Mouse (Mus musculus) retina, postnatal 1 day (tissue): Measurements from ENCODE around the gene Defb5.
"Not testable (repeated sequence)": the region's sequence is repeated elsewhere in the genome, so short reads cannot be mapped to it uniquely, and the experiment has no call there.

Experiments used
- DNase-seq: peaks from one replicate; pipeline ENCODE4 v3.0.0-alpha.2; 2012

Gene Defb5

GRCm38 (mm10) chr8:19247280-19247679 is at the start of gene Defb5:
Gene Defb5 (plus strand): TSS chr8:19247580.
- DNase-seq = no peak

GRCm38 (mm10) chr8:19225161-19225560 is 22.2 kb upstream of the Defb5 start, which contains the start of gene Defb6:
Gene Defb6 (plus strand): TSS chr8:19225478.
- DNase-seq = no peak

GRCm38 (mm10) chr8:19238101-19238500 is 9.3 kb upstream of the Defb5 start:
- no peak for DNase-seq

GRCm38 (mm10) chr8:19239616-19240015 is 7.8 kb upstream of the Defb5 start, which contains the start of gene Defb46:
Gene Defb46 (plus strand): TSS chr8:19239916.
- DNase-seq = no peak

- DNase-seq = no peak
Measured at GRCm38 (mm10) chr8:19258136-19258535, 10.8 kb downstream of the Defb5 start.

DNA sequence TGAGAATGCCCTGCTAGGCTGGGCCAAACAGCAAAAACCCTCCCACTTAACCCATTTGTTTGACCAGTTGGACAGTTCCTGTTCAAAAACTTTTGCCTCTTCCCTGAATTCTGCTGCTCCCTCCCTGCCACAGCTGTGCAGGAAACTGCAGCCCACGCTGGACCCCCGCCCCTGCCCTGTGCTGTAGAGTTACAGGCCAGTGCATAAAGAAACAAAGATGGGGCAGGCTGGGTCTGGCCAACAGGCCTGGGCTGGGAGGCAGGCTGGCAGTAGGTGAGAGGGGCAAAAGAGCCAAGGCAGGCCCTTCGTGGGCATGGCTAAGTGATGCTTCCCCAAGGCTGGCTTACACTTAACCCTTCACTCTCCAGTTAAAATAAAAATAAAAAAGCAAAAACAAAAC is 12.3 kb downstream of the Defb5 start:
- no peak for DNase-seq

DNA sequence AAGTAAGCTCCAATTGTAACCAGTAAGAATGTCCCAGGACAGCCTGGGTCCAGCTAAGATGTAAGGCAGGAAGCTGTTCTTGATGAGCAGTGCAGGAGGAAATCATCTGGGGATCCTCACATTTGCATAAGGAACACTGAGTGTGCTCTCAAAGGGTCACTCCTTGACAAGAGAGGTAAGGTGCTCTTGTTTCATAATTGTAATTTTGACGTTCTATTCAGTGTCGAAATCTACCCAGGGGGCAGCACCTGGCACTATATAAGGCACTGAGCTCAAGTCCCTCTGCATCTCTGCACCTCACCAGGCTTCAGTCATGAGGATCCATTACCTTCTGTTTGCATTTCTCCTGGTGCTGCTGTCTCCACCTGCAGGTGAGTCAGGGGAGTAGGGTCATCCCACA is 45.7 kb downstream of the Defb5 start, which contains the start of gene Defb3:
Gene Defb3, plus strand, starts transcription at position 301 of the 400 bp plus-strand sequence.
- DNase-seq = not testable (repeated sequence)

GRCm38 (mm10) chr8:19298361-19298760 is 51.0 kb downstream of the Defb5 start:
- DNase-seq = not testable (repeated sequence)
